Mouse (Mus musculus) mouse trophoblast stem cell (cell line): ENCODE data around the gene Ophn1.

Experiments used
- in situ Hi-C, 2 experiments: fragments of 300-500 bp; cut with MseI, MboI; formaldehyde crosslinking; loops; 2 replicates in 1 of 2; 3 replicates in 1 of 2; pipeline ENCODE4 v1.15.1; 2025

Ophn1 gene

GRCm38 (mm10) chrX:98803813-98804212 is 87.0 kb downstream of the Ophn1 start:
- in situ Hi-C loops: no loop called here

- in situ Hi-C loops: no loop called here
Observed at GRCm38 (mm10) chrX:98774247-98774950, 116.4 kb downstream of the Ophn1 start.

- in situ Hi-C loops: no loop called here
Observed at GRCm38 (mm10) chrX:98755089-98755488, 135.7 kb downstream of the Ophn1 start.

- in situ Hi-C loops: no loop called here
Observed at GRCm38 (mm10) chrX:98751279-98751817, 139.5 kb downstream of the Ophn1 start.

GRCm38 (mm10) chrX:98736758-98737157 is 154.1 kb downstream of the Ophn1 start:
- in situ Hi-C loops: no loop called here

GRCm38 (mm10) chrX:98722991-98723390 is 167.8 kb downstream of the Ophn1 start:
- in situ Hi-C loops: no loop called here

GRCm38 (mm10) chrX:98707766-98708165 is 183.1 kb downstream of the Ophn1 start:
- in situ Hi-C loops: loop anchor here in 1 of 2 experiments (10.0 kb wide), 1 partner anchor 217 kb away; no protein-coding TSS in a partner anchor

- in situ Hi-C loops: loop anchor here (5.0 to 10.0 kb wide), 2 partner anchors 211 to 223 kb away; no protein-coding TSS in a partner anchor
Observed at GRCm38 (mm10) chrX:98701635-98702034, 189.2 kb downstream of the Ophn1 start.

GRCm38 (mm10) chrX:98682603-98683002 is 208.2 kb downstream of the Ophn1 start:
- in situ Hi-C loops: loop anchor here in 1 of 2 experiments (25.0 kb wide), 1 partner anchor 430 kb away; no protein-coding TSS in a partner anchor

GRCm38 (mm10) chrX:98681281-98681680 is 209.5 kb downstream of the Ophn1 start:
- in situ Hi-C loops: loop anchor here in 1 of 2 experiments (25.0 kb wide), 1 partner anchor 431 kb away; no protein-coding TSS in a partner anchor

- in situ Hi-C loops: no loop called here
Observed at GRCm38 (mm10) chrX:98670988-98671387, 219.8 kb downstream of the Ophn1 start.

- in situ Hi-C loops: no loop called here
Observed at GRCm38 (mm10) chrX:98651431-98651830, 239.4 kb downstream of the Ophn1 start.

- in situ Hi-C loops: no loop called here
Observed at GRCm38 (mm10) chrX:98628666-98629404, 262.0 kb downstream of the Ophn1 start.

GRCm38 (mm10) chrX:98618865-98619264 is 272.0 kb downstream of the Ophn1 start:
- in situ Hi-C loops: no loop called here

- in situ Hi-C loops: no loop called here
Observed at GRCm38 (mm10) chrX:98617426-98617825, 273.4 kb downstream of the Ophn1 start.

GRCm38 (mm10) chrX:98574201-98574600 is 316.6 kb downstream of the Ophn1 start:
- in situ Hi-C loops: no loop called here

- in situ Hi-C loops: no loop called here
Observed at GRCm38 (mm10) chrX:98546458-98546857, 344.4 kb downstream of the Ophn1 start.

GRCm38 (mm10) chrX:98515329-98515728 is 375.5 kb downstream of the Ophn1 start:
- in situ Hi-C loops: no loop called here

GRCm38 (mm10) chrX:98514359-98514904 is 376.4 kb downstream of the Ophn1 start:
- in situ Hi-C loops: no loop called here
